Mouse (Mus musculus) heart, adult 10 weeks (tissue): ENCODE results near the gene 4930507D05Rik. TPM values are rescaled to one million over a fixed set of nuclear protein-coding genes. Genes with fewer than 3 reads are reported as not detected.

Source experiments
- polyA plus RNA-seq: library from polyadenylated mRNA; stranded (reverse); fragments of 350-450 nt; fragmentation: Illumina TruSeq; extraction: RNeasy Lipid Tissue Mini Kit (QIAGEN cat#74804); gene quantifications from one replicate; pipeline ENCODE4 v1.2.3, GENCODE M21; 2014; ENCODE audit warnings: low read depth, low replicate concordance

4930507D05Rik gene
- not detected for polyA plus RNA-seq

DNA sequence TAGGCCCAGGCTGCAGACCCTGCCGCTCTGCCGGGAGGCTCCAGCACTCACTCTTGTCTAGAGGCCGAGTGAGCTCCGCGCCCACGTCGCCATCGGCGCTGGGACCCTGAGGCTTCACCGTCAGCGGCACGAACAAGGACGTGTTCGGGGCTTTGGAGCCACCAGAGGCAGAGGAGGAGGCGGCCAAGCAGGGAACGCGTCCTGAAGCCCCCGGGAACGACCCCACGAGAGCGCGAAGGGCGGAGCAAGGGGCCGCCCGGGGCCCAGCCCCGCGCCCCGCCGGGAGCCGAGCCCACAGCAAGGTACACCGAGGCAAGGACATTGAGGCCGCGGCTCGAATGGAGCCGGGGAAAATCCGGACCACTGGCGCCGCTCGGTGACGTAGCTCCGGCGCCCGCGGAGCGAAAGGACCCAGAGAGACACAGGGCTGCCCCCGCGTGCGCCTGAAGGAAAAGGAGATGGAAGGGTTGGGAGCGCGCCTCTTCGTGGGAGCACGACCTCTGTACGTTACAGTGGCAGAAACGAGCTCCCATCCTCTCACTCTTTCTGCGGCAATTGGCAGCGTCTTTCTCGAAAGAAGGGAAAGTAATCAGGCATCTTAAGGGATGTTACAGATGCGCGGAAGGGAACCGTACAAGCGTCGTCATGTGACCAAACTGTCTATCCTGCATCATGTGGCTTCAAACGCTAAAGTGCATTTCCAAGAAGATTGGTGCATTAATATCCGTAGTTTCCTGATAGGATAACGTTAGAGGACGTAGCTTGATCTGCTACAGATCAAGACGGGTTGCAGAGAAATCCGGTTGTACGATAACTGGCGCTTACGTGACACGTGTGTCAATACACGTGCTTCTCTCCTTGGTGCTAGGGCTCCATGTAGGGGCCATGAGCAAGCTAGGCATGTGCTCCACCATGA, at the start of gene 4930507D05Rik, which contains the start of gene Supv3l1:
Gene 4930507D05Rik, plus strand, starts transcription at position 126 of the 916 bp plus-strand sequence.
Gene Supv3l1, minus strand, starts transcription at position 375 of the 916 bp plus-strand sequence.

DNA sequence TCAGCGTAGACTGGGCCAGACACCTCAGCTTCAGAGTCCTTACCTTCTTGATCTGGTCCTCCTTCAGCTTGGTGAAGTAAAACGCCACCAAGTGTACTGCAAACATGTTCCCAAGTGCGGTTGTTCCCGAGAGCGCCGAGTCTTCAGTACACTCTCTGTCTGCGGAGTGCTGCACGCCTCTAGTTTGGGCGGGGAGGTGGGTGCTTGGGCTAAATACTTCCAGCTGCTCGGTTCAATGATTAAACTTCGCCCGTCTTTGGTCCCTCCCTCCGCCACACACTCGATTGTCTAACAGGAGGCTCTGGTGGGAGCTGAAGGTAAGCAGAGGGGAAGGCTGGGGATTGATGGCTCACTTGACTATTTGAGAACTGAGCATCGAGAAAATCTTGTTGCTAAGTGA, 27.0 kb upstream of the 4930507D05Rik start, which contains the start of gene Hkdc1:
Gene Hkdc1, minus strand, starts transcription at position 237 of the 400 bp plus-strand sequence.

DNA sequence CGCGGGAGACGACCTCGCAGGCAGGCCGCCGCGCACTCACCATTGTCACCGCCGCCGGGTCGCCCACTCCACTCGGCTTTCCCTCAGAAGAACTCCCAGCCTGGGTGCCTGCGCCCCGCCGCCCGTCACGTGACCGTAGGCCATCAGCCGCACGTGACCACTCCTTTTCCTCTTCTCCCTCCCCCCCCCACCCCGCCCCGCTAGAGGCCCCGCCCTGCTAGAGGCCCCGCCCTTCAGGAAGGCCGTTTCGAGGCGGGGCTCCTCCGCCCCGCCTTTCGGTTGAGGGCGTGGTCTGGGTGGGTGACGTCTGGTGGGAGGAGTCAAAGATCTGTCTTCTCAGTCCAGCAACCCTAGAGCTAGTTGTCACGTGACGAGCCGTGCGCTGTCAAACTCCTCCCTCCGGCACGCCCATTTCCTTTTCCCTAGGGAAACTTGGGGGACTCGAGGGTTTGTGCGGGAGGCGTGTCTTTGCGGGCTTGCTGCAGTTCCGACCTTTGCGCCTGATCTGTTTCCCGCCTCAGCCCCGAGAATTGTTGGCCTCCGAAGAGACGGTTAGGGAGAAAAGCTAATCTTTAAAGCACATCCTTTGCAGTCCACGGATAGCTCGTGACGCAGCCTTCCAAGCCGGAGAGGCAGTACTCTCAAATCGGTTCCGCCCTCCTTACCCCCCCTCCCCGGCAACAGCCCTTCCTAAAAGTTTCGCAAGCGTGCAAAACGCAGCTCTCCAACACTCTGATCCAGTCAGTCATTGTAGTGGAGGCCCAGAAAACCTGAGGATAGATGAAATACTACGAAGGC, 37.5 kb downstream of the 4930507D05Rik start, which contains the start of gene Vps26a:
Gene Vps26a, minus strand, starts transcription at position 188 of the 798 bp plus-strand sequence.

Other genes with a start within 250 kb of the 4930507D05Rik start
- 5.9 TPM for gene Tspan15, start 218.2 kb upstream of the 4930507D05Rik start, polyA plus RNA-seq
- gene Tacr2, start 197.1 kb upstream of the 4930507D05Rik start, polyA plus RNA-seq: not detected
- gene Hk1, start 69.6 kb upstream of the 4930507D05Rik start, polyA plus RNA-seq: 109 TPM
- not detected for gene Hkdc1, start 27.0 kb upstream of the 4930507D05Rik start, polyA plus RNA-seq
- 36.8 TPM for gene Supv3l1, start 249 bp downstream of the 4930507D05Rik start, polyA plus RNA-seq
- gene Vps26a, start 37.3 kb downstream of the 4930507D05Rik start, polyA plus RNA-seq: 70.2 TPM
- gene Srgn, start 78.0 kb downstream of the 4930507D05Rik start, polyA plus RNA-seq: 55.6 TPM
- 43.5 TPM for gene Kif1bp, start 129.0 kb downstream of the 4930507D05Rik start, polyA plus RNA-seq
- 28.0 TPM for gene Ddx21, start 152.8 kb downstream of the 4930507D05Rik start, polyA plus RNA-seq
- 48.7 TPM for gene Ddx50, start 201.7 kb downstream of the 4930507D05Rik start, polyA plus RNA-seq